Mouse (Mus musculus): ENCODE measurements around the gene Il17rd. TPM values are rescaled to one million over a fixed set of nuclear protein-coding genes. Genes with fewer than 3 reads are reported as not detected.

Il17rd gene
- polyA plus RNA-seq, 1 experiment: 1.4 TPM

DNA sequence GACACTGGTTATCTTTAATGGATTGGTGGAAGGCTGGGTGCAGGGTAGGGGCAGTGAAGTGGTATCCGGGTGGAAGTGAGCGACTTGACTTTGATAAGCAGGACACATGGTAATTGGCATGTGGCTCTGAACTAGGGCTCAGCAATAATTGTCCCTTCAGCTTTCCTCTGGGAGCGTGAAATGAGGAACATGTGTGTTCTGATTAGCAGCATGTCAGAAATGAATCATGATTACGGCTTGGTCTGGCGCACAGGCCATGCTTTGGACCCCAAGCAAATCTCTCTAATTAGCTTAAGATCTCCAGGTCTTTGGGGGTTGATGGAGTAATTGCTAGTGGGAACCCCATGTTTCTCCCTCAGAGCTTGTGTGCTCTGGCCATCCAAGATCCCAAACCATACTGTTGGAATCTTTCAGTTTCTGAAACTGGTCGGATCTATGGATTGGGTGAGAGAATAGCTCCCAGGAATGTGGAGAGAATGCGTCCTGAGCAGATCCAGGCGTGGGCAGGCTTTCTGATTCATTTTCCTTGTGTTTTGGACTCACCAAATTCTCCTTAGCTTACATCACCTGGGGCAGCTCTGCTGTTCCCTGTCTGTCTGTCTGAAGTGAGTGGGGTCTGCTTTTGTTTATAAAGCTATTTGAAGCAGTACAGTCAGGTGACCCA lies 30.8 kb downstream of the Il17rd start:
- Histone ChIP-seq H3K4me3 (replicated peaks; ENCODE audit: control insufficient read depth, low read depth, low read length) (no peak overlapping the region), H3K27ac (ENCODE audit: control insufficient read depth, insufficient read depth, low read depth, low read length, poor library complexity) (no peak overlapping the region), H3K4me1 (ENCODE audit: control insufficient read depth, insufficient read depth, low read length) (no peaks in the 10 kb centered on the region)
- TF ChIP-seq POLR2A (IDR thresholded peaks at IDR 0.05; ENCODE audit: borderline replicate concordance, control insufficient read depth, low read depth, low read length) (no peak), CTCF (IDR thresholded peaks at IDR 0.05; ENCODE audit: control insufficient read depth, insufficient read depth, low read length) (no peak)
- 72% methylated on average over 8 of the region's 8 CpGs for WGBS

DNA sequence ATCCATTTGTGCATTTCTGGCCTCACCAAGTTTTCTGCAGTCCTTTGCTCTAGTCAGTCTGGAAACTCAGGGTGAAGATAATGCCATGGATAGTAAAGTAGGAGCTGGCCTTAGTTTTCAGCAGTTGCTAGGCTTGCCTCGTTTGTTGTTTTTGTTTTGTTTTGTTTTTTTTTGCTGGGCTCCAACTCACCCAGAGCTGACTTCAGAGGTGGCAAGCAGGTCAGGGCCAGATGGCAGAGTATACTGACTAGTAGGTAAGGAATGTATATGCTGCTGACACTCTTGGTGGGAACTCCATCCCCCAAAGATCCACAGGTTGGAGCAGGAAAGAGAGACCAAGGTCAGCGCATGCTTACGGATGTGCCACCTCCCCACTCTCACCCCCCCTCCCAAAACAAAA lies 31.4 kb downstream of the Il17rd start:
- Histone ChIP-seq H3K27ac (ENCODE audit: control insufficient read depth, insufficient read depth, low read depth, low read length, poor library complexity) (no peak overlapping the region), H3K4me3 (replicated peaks; ENCODE audit: control insufficient read depth, low read depth, low read length) (no peak overlapping the region)
- no peak for TF ChIP-seq POLR2A (IDR thresholded peaks at IDR 0.05; ENCODE audit: borderline replicate concordance, control insufficient read depth, low read depth, low read length)
- no peak for TF ChIP-seq CTCF (IDR thresholded peaks at IDR 0.05; ENCODE audit: control insufficient read depth, insufficient read depth, low read length)

GRCm38 (mm10) chr14:27070758-27071157 lies 32.0 kb downstream of the Il17rd start:
- Histone ChIP-seq H3K27ac (ENCODE audit: control insufficient read depth, insufficient read depth, low read depth, low read length, poor library complexity) (no peak overlapping the region), H3K4me1 (ENCODE audit: control insufficient read depth, insufficient read depth, low read length) (no peaks in the 10 kb centered on the region), H3K4me3 (replicated peaks; ENCODE audit: control insufficient read depth, low read depth, low read length) (no peak overlapping the region)
- WGBS: 82% methylated on average over 9 of the region's 9 CpGs
- TF ChIP-seq POLR2A (IDR thresholded peaks at IDR 0.05; ENCODE audit: borderline replicate concordance, control insufficient read depth, low read depth, low read length) (no peak), CTCF (IDR thresholded peaks at IDR 0.05; ENCODE audit: control insufficient read depth, insufficient read depth, low read length) (no peak)

More for the DNA sequence above, 31.4 kb downstream of the Il17rd start:
- WGBS: 75% methylated on average over 3 of the region's 3 CpGs
- no peaks in the 10 kb centered on the region for H3K4me1 ChIP-seq (ENCODE audit: control insufficient read depth, insufficient read depth, low read length)

- 13% methylated on average over 3 of the region's 3 CpGs for WGBS
- no peak overlapping the region for H3K27ac ChIP-seq (ENCODE audit: control insufficient read depth, insufficient read depth, low read depth, low read length, poor library complexity)
- no peaks in the 10 kb centered on the region for H3K4me1 ChIP-seq (ENCODE audit: control insufficient read depth, insufficient read depth, low read length)
- no peak overlapping the region for H3K4me3 ChIP-seq (replicated peaks; ENCODE audit: control insufficient read depth, low read depth, low read length)
- no peak for TF ChIP-seq POLR2A (IDR thresholded peaks at IDR 0.05; ENCODE audit: borderline replicate concordance, control insufficient read depth, low read depth, low read length)
- no peak for TF ChIP-seq CTCF (IDR thresholded peaks at IDR 0.05; ENCODE audit: control insufficient read depth, insufficient read depth, low read length)
Observed at GRCm38 (mm10) chr14:27071985-27072384, 33.2 kb downstream of the Il17rd start.

DNA sequence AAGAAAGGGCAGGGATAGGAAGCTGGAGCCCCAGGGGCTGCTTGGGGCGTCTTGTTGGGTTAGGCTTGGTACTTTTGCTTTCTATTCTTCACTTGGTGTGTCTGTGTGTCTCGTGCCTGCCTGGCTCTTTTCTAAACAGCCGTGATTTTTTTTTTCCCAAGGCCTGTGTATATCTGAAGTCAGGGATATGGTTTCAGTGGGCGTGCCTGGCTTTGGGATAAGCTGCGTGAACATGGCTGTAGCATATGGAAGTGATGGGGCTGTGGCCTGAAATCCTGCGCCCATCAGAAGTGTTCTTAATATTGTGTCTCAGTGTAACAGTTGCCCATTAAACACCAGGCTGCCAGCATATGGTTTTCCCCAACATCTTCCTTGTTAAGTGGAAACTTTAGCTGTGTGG lies 36.3 kb downstream of the Il17rd start:
- no peak overlapping the region for H3K4me3 ChIP-seq (replicated peaks; ENCODE audit: control insufficient read depth, low read depth, low read length)
- WGBS: 58% methylated on average over 6 of the region's 6 CpGs
- H3K27ac ChIP-seq (ENCODE audit: control insufficient read depth, insufficient read depth, low read depth, low read length, poor library complexity): no peak overlapping the region
- no peaks in the 10 kb centered on the region for H3K4me1 ChIP-seq (ENCODE audit: control insufficient read depth, insufficient read depth, low read length)
- no peak for TF ChIP-seq CTCF (IDR thresholded peaks at IDR 0.05; ENCODE audit: control insufficient read depth, insufficient read depth, low read length)
- TF ChIP-seq POLR2A (IDR thresholded peaks at IDR 0.05; ENCODE audit: borderline replicate concordance, control insufficient read depth, low read depth, low read length): no peak

- H3K27ac ChIP-seq (ENCODE audit: control insufficient read depth, insufficient read depth, low read depth, low read length, poor library complexity): no peak overlapping the region
- no peaks in the 10 kb centered on the region for H3K4me1 ChIP-seq (ENCODE audit: control insufficient read depth, insufficient read depth, low read length)
- no peak for TF ChIP-seq CTCF (IDR thresholded peaks at IDR 0.05; ENCODE audit: control insufficient read depth, insufficient read depth, low read length)
- TF ChIP-seq POLR2A (IDR thresholded peaks at IDR 0.05; ENCODE audit: borderline replicate concordance, control insufficient read depth, low read depth, low read length): no peak
- no peak overlapping the region for H3K4me3 ChIP-seq (replicated peaks; ENCODE audit: control insufficient read depth, low read depth, low read length)
- 84% methylated on average over 8 of the region's 8 CpGs for WGBS
Observed at GRCm38 (mm10) chr14:27075909-27076521, 37.3 kb downstream of the Il17rd start.

GRCm38 (mm10) chr14:27076522-27076920 lies 37.8 kb downstream of the Il17rd start:
- Histone ChIP-seq H3K4me1 (ENCODE audit: control insufficient read depth, insufficient read depth, low read length) (no peaks in the 10 kb centered on the region), H3K27ac (ENCODE audit: control insufficient read depth, insufficient read depth, low read depth, low read length, poor library complexity) (no peak overlapping the region), H3K4me3 (replicated peaks; ENCODE audit: control insufficient read depth, low read depth, low read length) (no peak overlapping the region)
- TF ChIP-seq CTCF (IDR thresholded peaks at IDR 0.05; ENCODE audit: control insufficient read depth, insufficient read depth, low read length) (no peak), POLR2A (IDR thresholded peaks at IDR 0.05; ENCODE audit: borderline replicate concordance, control insufficient read depth, low read depth, low read length) (no peak)
- 78% methylated on average over 2 of the region's 2 CpGs for WGBS

- Histone ChIP-seq H3K4me3 (replicated peaks; ENCODE audit: control insufficient read depth, low read depth, low read length) (no peak overlapping the region), H3K27ac (ENCODE audit: control insufficient read depth, insufficient read depth, low read depth, low read length, poor library complexity) (no peak overlapping the region), H3K4me1 (ENCODE audit: control insufficient read depth, insufficient read depth, low read length) (no peaks in the 10 kb centered on the region)
- 76% methylated on average over 5 of the region's 5 CpGs for WGBS
- TF ChIP-seq POLR2A (IDR thresholded peaks at IDR 0.05; ENCODE audit: borderline replicate concordance, control insufficient read depth, low read depth, low read length) (no peak), CTCF (IDR thresholded peaks at IDR 0.05; ENCODE audit: control insufficient read depth, insufficient read depth, low read length) (no peak)
Observed at GRCm38 (mm10) chr14:27081536-27082275, 43.0 kb downstream of the Il17rd start.

Measured in bone marrow, adult 2 months (tissue).